Mouse (Mus musculus) gastrocnemius, postnatal 25 days (tissue): ENCODE measurements at regions not wholly inside any gene's neighbourhood (a gene's known extent, or its start where the extent isn't known, plus 50 kb on each side); places are given as distances from the start of the nearest gene placed in this dataset.

ENCODE experiments used
- DNase-seq: peaks from one replicate; pipeline ENCODE4 v3.0.0; 2022

GRCm38 (mm10) chr1:183865586-183865985 lies 147.5 kb upstream of the Dusp10 start:
- DNase-seq, result no peak

GRCm38 (mm10) chr1:183868965-183869364 lies 144.1 kb upstream of the Dusp10 start:
- no peak for DNase-seq

DNA sequence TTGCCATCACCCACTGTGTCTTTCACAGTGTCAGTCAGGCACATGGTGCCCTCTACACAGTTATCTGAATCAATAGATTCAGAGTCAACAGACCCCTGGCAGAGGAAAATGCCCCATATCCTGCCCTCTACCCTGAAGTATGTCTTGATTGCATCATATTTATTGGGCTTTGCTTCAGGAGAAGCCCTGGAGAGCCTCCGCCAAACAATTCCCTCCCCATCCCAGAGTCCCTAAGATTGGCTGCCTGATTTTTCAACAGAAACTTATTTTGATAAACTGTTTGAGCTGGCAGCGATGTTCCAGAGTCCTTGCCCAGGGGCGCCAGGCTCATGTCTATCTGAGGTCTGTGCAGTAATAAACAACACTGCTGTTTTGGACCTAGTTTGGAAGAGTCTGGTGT lies 117.2 kb upstream of the Dusp10 start:
- no peak for DNase-seq

- DNase-seq, result no peak
Measured at GRCm38 (mm10) chr1:183898091-183898490, 115.0 kb upstream of the Dusp10 start.

DNA sequence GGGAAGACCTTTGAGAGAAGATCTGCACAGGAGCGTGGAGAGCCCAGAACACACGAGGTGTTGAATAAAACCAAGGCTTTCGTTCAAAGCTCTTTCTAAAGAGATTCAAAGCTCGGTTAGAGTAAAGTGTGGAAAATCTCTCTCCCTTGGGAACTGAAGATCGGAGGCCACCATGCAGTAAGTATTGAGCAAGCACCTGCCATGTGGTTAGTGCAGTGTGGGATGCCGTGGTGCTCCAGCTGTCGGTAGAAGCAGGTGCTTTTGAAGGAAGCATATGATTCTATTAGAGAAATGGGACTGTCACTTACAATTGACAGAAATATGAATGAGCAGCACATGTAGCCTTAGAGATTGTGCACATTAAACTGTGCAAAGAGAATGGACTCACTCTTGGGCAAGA lies 108.5 kb upstream of the Dusp10 start:
- DNase-seq, result no peak

DNA sequence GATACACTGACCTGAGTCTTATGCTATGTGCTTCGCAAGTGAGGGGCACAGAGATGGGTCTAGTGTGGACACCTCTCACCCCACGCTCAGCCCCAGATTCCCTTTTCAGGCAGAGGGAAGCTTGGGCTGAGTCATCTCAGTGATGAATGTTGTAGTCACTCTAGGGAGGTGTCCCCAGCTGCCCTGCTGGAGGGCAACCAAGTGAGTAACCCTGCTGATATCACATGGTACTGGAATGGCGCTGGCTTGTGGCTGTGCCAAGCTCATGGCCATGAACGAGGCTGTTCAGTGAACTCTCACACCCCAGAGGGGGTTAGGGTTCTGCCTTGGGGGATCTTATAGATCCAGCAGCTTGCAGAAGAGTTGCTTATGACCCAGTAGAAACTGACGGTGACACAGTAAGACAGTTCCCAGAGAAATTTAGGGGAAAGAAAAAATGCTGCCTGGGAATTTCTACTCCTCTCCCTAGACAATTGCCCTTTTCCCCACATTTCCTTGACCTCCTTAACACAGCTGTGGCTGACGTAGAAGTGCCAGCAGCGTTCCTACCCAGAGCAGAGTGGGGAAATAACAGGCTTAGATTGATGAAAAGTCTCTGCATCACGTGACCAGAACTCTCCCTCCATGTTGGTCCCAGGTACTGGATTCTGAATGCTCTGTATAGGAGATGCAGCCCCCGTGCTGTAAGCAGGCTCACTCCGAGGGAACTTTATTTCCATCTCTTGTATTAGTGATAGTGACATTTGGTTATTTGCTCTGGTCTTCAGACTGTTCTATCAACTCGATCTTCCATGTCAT lies 107.6 kb upstream of the Dusp10 start:
- peak; percentile 84 for DNase-seq

GRCm38 (mm10) chr1:183917656-183918055 lies 95.4 kb upstream of the Dusp10 start:
- no peak for DNase-seq

DNA sequence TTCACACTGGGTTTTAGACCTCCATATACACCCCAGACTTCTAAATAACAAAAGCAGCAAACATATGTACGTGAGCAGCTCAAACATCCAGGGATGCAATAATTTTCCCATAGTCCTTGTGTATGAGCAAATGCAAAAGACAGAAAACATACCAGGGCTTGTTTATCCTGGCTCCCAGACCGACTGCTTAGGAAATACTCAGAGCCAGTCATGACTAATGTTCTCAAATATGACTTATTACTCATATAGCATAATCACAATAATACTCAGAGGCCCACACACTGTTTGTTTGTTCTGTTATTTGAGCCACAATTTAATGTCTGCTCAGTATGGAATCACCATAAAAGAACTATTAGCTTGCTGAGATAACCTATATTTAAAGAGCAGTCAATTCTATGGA lies 91.8 kb upstream of the Dusp10 start:
- DNase-seq, result no peak

- peak; percentile 36 for DNase-seq
Measured at GRCm38 (mm10) chr1:183928539-183928938, 84.6 kb upstream of the Dusp10 start.

DNA sequence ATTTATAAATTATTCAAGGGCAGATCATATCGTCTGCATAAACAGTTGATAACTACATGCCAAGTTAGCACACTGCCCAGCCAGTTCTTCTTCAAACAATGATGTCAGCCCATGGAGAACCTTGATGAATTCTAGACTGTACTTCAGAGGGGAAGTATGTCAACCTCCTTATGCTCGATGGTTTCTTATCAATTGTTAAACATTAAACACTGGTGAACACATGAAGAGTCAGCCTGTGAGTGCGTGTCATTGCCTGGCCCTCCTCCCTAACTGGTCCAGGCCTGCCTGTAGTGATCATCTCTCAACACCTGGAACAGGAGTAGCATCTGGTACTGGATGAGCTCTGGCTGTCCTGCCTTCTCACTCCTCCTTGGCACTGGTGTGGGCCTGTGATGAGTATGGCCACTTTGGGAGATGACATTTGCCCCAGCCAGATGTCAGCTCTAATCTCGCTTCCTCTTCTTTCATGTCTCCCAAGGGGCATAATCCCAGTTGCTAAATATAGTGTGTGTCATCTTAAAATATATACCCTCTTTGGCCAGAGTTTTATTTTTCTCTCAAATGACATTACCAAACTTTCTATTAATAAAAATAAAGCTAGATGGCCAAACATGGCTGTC lies 82.6 kb upstream of the Dusp10 start:
- peak; percentile 75 for DNase-seq

GRCm38 (mm10) chr1:183931141-183931540 lies 82.0 kb upstream of the Dusp10 start:
- DNase-seq, result peak; percentile 42

- no peak for DNase-seq
Measured at GRCm38 (mm10) chr1:183933845-183934244, 79.3 kb upstream of the Dusp10 start.

DNA sequence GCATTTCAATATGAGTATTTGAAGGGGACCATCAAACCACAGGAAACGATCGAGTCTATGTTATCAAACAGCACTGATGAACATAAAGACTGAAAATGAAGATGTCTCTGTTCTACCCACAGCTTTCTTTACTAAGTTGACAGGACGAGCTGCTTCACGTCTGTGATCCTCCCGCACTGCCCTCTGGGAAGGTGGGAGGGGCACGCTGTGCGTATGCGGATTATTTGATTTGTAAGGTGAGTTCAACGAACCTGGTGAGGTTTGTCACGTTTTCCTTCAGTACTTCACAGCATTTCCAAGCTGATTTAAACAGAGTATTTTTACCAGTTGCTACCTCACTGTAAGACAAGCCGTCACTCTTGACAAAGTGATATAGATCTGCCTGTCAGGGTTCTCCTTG lies 75.9 kb upstream of the Dusp10 start:
- DNase-seq, result no peak

DNA sequence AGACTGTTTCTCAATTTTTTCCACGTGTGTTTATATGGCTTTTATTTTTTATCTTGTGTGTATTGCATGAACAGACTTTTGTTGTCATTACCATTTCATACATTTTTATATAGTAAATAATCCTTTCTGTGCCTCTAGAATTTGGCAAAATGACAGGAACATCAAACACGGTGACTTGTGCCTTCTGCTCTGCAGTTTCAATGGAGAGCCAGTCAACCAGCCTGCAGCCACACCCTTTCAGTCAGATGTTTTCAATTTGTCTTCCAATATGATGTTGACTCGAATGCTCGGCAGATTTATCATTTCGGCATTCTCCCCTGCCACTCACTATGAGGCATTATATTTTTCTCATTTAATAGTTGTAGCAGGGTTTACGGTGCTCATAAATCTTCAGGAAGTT lies 74.7 kb upstream of the Dusp10 start:
- no peak for DNase-seq

DNA sequence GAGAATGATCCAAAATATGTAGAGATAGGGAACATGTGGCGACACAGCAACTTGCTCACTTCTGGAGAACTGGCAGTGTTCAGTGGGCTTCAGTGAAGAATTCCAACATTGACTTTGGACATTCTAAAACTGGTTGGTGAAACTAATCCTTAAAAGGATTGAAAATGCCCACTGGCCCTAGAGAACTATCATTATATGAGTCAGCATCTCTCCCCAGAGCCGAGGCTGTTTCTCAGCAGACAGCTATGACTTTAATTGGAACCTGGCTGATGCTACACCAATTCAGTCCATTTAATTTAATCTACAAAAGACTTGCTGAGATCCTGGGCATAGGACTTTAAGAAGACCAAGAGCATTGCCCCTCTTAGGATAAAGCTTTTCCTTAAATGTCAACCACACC lies 72.4 kb upstream of the Dusp10 start:
- no peak for DNase-seq

DNA sequence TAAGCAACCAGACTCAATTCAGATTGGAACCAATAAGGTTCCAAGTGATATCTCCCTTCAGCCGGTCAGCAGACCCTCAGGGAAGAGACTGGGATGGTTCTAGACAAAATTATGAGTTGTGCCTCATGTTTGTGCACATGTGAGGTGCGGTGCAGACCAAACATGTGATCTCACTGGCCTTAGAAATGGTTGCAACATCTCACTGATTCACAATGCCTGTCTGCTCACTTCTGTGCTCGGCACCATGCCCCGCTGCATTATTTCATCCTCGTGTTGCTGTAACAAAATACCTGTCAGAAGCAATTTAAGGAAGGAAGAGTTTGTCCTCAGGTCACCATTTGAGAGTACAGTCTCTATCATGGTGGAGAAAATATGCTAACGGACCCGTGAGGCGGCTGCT lies 66.9 kb upstream of the Dusp10 start:
- DNase-seq, result no peak

DNA sequence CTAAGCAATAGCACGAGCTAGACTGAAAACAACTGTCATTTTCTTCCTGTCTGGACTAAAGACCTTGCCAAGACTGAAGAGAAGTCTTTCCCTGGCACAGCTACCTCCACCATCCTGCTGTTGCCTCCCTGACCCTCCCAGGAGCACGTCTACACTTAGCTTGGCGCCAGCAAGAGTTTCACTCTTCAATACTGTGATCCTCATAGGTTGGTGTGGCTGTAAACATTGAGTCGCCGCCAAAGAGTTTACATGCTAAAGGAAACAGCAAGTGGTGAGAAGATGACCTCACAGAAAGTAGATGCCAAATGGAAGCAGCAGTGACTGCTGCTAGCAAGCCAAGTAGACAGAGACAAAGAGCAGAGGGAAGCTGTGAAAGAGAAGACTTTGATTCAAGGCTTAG lies 66.0 kb upstream of the Dusp10 start:
- DNase-seq, result peak; percentile 12

DNA sequence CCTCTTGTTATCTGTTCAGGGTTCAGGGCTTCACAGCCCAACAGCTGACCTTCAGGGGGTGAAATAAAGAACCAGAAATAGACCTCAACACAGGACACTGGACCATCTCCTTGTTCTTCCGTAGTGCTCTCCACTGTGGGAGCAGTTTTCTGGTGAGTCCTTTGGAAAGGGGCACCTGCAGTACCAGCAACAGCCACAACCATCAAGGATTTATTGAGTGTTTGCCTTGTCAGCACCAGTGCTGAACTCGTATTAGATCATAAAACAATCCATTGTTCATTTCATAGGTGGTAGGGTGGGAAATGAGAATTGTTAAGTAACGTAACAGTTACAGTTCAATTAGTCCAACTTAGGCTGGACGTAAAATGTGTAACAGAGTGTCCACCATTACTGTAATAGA lies 63.9 kb upstream of the Dusp10 start:
- no peak for DNase-seq

- DNase-seq, result no peak
Measured at GRCm38 (mm10) chr1:183954086-183954485, 59.0 kb upstream of the Dusp10 start.

DNA sequence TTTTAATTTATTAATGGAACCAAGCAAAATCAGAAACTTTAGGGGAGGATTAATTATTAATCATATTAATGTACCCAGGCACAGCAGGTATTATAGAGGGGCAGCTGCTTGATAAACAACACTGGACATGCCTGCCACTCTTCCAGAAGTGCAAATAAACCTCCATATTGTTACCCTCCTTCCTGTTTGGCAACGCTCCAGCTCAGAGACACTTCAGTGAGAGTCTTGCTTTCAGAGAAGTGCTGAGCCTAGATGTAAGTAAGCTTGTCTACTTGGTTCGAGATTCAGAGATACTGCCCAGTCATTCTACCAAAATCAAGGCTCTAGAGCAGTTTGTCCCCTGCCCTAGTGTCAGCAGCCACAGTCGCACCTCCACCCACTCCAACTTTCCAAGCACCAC lies 56.7 kb upstream of the Dusp10 start:
- DNase-seq, result no peak

DNA sequence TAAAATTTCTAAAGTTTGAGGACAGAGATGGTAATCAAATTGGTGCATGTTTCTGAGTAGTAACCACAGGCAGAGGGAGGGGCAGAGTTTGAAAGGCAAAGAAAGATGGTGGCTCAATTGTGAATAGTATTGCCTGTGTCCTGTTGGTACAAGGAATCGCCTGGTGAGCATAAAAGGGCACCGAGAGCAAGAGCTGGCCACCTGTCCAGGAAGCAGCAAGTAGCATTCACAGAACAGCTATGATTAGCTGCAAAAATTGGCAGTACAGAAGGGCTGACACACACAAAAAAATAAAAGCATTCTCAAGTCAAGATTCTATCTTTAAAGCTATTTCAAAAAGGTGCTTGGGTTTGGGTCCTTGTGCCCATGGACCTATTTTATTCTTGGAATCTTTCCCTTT lies 51.7 kb upstream of the Dusp10 start:
- DNase-seq, result no peak

GRCm38 (mm10) chr1:183962486-183962885 lies 50.6 kb upstream of the Dusp10 start:
- DNase-seq, result no peak

DNA sequence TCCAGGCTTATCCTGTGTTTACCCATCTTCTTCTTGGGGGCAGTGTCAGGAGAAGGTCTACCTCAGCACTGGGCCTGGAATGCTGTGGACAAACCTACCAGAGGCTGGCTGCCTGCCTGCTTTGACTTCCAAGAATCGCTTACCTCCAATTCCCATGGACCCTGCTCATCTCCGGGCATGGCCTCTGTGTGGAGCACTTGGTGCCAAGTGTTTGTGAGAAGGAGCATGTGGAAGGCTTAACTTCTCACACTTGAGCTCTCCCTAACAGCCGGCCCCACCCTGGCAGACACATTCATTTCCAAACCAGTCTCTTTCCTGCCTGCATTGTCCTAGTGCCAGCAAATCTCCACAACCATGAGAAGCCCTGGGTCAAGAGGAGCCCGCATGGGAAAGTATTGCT lies 49.8 kb upstream of the Dusp10 start:
- DNase-seq, result no peak
